Mouse (Mus musculus) intestine, embryonic 14.5 days (tissue): Measurements from ENCODE around the gene Clcn6. TPM values are rescaled to one million over a fixed set of nuclear protein-coding genes. Genes with fewer than 3 reads are reported as not detected.

Experiments used
- ATAC-seq: fragments of 200-750 bp; cut with Nextera tagmentation; replicated peaks from 2 replicates; pipeline ENCODE4 v1.8.0; 2017; ENCODE audit warnings: low read depth, moderate number of reproducible peaks, moderate TSS enrichment, moderate library complexity; ENCODE audit not compliant: low FRiP score, low TSS enrichment
- DNase-seq: peaks from one replicate; pipeline ENCODE4 v3.0.0-alpha.2; 2018; ENCODE audit warnings: low spot score
- H3K27ac ChIP-seq: fragments of 300-500 bp; sonication (generic); 2 replicates; pipeline ENCODE4 v1.5.1; 2014; ENCODE audit warnings: low read depth, mild to moderate bottlenecking, control low read depth
- H3K27me3 ChIP-seq: fragments of 300-500 bp; sonication (generic); replicated peaks from 2 replicates; pipeline ENCODE4 v1.6.1; 2014; ENCODE audit warnings: low read length, control low read depth; ENCODE audit not compliant: control insufficient read depth, insufficient read depth
- H3K36me3 ChIP-seq: fragments of 300-500 bp; sonication (generic); 2 replicates; pipeline ENCODE4 v1.6.1; 2014; ENCODE audit warnings: low read length, control low read depth; ENCODE audit not compliant: control insufficient read depth, insufficient read depth
- H3K4me1 ChIP-seq: fragments of 300-500 bp; sonication (generic); replicated peaks from 2 replicates; pipeline ENCODE4 v1.6.1; 2014; ENCODE audit warnings: low read length, control low read depth, mixed read lengths; ENCODE audit not compliant: control insufficient read depth, insufficient read depth
- H3K4me2 ChIP-seq: fragments of 300-500 bp; sonication (generic); 2 replicates; pipeline ENCODE4 v1.6.1; 2014; ENCODE audit warnings: low read length
- H3K4me3 ChIP-seq: fragments of 300-500 bp; sonication (generic); 2 replicates; pipeline ENCODE4 v1.5.1; 2014; ENCODE audit warnings: low read depth, low read length, control low read depth, mixed read lengths
- H3K9ac ChIP-seq: fragments of 300-500 bp; sonication (generic); 2 replicates; pipeline ENCODE4 v1.6.1; 2014; ENCODE audit warnings: mild to moderate bottlenecking, low read length
- H3K9me3 ChIP-seq: fragments of 300-500 bp; sonication (generic); 2 replicates; pipeline ENCODE4 v1.6.1; 2016; ENCODE audit warnings: low read length, control low read depth; ENCODE audit not compliant: control insufficient read depth
- WGBS: fragments of 180-500 bp; shearing (Covaris S2); extraction: QIAGEN DNeasy Blood & Tissue Kit; methylation state at CpG from one replicate; pipeline ENCODE4 v1.1.7; 2014; 5-methylcytosine and 5-hydroxymethylcytosine counted together
- polyA plus RNA-seq: library from polyadenylated mRNA; unstranded; fragments of >200 nt; fragmentation: Nextera tagmentation; extraction: Ambion mirVana; gene quantifications from 2 replicates; pipeline ENCODE4 v1.2.1, GENCODE M21; 2014

Gene Clcn6
- polyA plus RNA-seq, 1 experiment from 2014 or later: 5.3 TPM

- no peak overlapping the region for H3K9ac ChIP-seq
- H3K4me1 ChIP-seq: peaks cover 21% of the 10 kb centered on the region
- H3K27me3 ChIP-seq: no peaks in the 10 kb centered on the region
- no peaks in the 10 kb centered on the region for H3K9me3 ChIP-seq
- H3K36me3 ChIP-seq: peaks cover 12% of the 10 kb centered on the region
- DNase-seq (peak; percentile 68), ATAC-seq (no peak; the same call in 1 of the 2 replicates)
- no peak overlapping the region for H3K4me3 ChIP-seq
- WGBS: 55% methylated on average over 12 of the region's 12 CpGs
- H3K27ac ChIP-seq: no peak overlapping the region
- no peak overlapping the region for H3K4me2 ChIP-seq
These were observed 43.8 kb upstream of the Clcn6 start for GRCm38 (mm10) chr4:148082257-148083044.

DNA sequence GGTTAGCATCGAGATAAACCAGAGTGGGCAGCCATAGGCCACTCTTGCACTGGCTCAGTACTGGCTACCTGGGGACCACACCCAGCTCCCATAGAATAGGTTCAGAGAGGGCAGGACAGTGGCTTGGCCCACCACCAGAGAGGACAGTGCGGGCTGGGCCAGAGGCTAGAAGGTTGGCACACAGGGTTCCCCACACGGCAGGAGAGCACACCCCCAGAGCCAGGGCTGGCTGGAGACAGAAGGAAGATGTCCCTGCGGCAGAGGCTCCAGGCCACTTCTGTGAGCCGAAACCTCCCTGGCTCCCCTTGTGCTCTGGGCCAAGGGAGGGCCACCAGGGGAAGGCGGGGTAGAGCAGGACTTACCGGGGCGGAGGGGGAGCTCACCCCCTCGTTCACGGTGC is 42.6 kb upstream of the Clcn6 start:
- Histone ChIP-seq H3K4me2 (no peak overlapping the region), H3K27ac (no peak overlapping the region), H3K36me3 (peaks cover 12% of the 10 kb centered on the region), H3K4me1 (peaks cover 14% of the 10 kb centered on the region; the same call in 1 of the 2 replicates), H3K27me3 (no peaks in the 10 kb centered on the region), H3K9ac (no peak overlapping the region), H3K9me3 (no peaks in the 10 kb centered on the region), H3K4me3 (no peak overlapping the region)
- DNase-seq (no peak), ATAC-seq (no peak)
- WGBS: 89% methylated on average over 10 of the region's 10 CpGs

- Histone ChIP-seq H3K9ac (no peak overlapping the region), H3K27me3 (no peaks in the 10 kb centered on the region), H3K27ac (no peak overlapping the region), H3K4me3 (no peak overlapping the region), H3K9me3 (no peaks in the 10 kb centered on the region), H3K36me3 (peaks cover 12% of the 10 kb centered on the region), H3K4me2 (no peak overlapping the region), H3K4me1 (peaks cover 12% of the 10 kb centered on the region; the same call in 1 of the 2 replicates)
- ATAC-seq (no peak), DNase-seq (no peak)
- WGBS: 86% methylated on average over 1 of the region's 1 CpGs
These were observed 42.0 kb upstream of the Clcn6 start for GRCm38 (mm10) chr4:148080597-148080973.

GRCm38 (mm10) chr4:148079944-148080596 is 41.4 kb upstream of the Clcn6 start:
- Histone ChIP-seq H3K36me3 (peaks cover 12% of the 10 kb centered on the region), H3K27ac (no peak overlapping the region), H3K4me1 (0 out of 2 replicates have a peak, but pooled peaks cover 7% of the 10 kb centered on the region), H3K27me3 (no peaks in the 10 kb centered on the region), H3K9me3 (no peaks in the 10 kb centered on the region), H3K4me3 (no peak overlapping the region), H3K9ac (no peak overlapping the region), H3K4me2 (no peak overlapping the region)
- WGBS: 90% methylated on average over 8 of the region's 8 CpGs
- DNase-seq: no peak
- ATAC-seq: no peak

- Histone ChIP-seq H3K9me3 (no peaks in the 10 kb centered on the region), H3K36me3 (peaks cover 12% of the 10 kb centered on the region), H3K4me2 (no peak overlapping the region), H3K9ac (no peak overlapping the region), H3K27me3 (no peaks in the 10 kb centered on the region), H3K4me1 (0 out of 2 replicates have a peak, but pooled peaks cover 5% of the 10 kb centered on the region), H3K4me3 (no peak overlapping the region), H3K27ac (no peak overlapping the region)
- ATAC-seq: no peak
- DNase-seq: no peak
- 36% methylated on average over 6 of the region's 6 CpGs for WGBS
These were observed 40.6 kb upstream of the Clcn6 start for GRCm38 (mm10) chr4:148079212-148079611.

- ATAC-seq: no peak
- Histone ChIP-seq H3K9ac (no peak overlapping the region), H3K9me3 (no peaks in the 10 kb centered on the region), H3K4me1 (no peaks in the 10 kb centered on the region), H3K27ac (no peak overlapping the region), H3K27me3 (no peaks in the 10 kb centered on the region), H3K4me2 (no peak overlapping the region), H3K36me3 (peaks cover 9% of the 10 kb centered on the region), H3K4me3 (no peak overlapping the region)
- DNase-seq: no peak
- 90% methylated on average over 6 of the region's 6 CpGs for WGBS
These were observed 37.3 kb upstream of the Clcn6 start for GRCm38 (mm10) chr4:148075881-148076280.

DNA sequence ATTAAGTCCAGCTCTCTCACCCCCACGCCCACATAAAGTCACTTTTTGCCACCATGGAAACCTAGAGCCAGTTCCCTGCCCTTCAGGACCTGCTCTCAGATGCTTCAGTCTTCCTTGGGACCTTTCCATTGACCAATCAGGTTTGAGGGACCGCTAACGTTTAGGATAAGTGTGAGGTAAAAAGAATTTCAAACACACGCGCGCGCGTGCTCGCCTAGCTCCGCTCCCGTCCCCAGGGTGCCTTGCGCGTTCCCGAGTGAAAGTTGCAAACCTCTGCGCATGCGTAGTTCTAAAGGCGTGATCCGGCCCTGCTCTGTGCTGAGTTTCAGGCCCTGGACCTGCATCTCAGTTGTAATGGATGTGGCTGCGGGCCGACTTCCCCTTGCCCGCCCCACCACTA is 36.6 kb upstream of the Clcn6 start:
- Histone ChIP-seq H3K27ac (no peak overlapping the region), H3K36me3 (peaks cover 6% of the 10 kb centered on the region), H3K4me1 (no peaks in the 10 kb centered on the region), H3K4me3 (peak overlapping the region; percentile 10), H3K9me3 (no peaks in the 10 kb centered on the region), H3K4me2 (peak overlapping the region; percentile 38), H3K9ac (no peak overlapping the region), H3K27me3 (no peaks in the 10 kb centered on the region)
- ATAC-seq (peak; percentile 30; the same call in 1 of the 2 replicates), DNase-seq (peak; percentile 78)
- 32% methylated on average over 21 of the region's 21 CpGs for WGBS

- Histone ChIP-seq H3K4me3 (peak overlapping the region; percentile 10; the same call in 1 of the 2 replicates), H3K9me3 (no peaks in the 10 kb centered on the region), H3K4me2 (peak overlapping the region; percentile 38), H3K4me1 (no peaks in the 10 kb centered on the region), H3K36me3 (no peaks in the 10 kb centered on the region), H3K27ac (no peak overlapping the region), H3K9ac (no peak overlapping the region), H3K27me3 (no peaks in the 10 kb centered on the region)
- DNase-seq (no peak), ATAC-seq (0 out of 2 replicates have a peak, but pooled peaks have one; percentile 17)
- 50% methylated on average over 17 of the region's 17 CpGs for WGBS
These were observed 36.0 kb upstream of the Clcn6 start for GRCm38 (mm10) chr4:148074521-148075189.
